Mouse (Mus musculus) cerebellum, adult 9-11 months (tissue): ENCODE data around the gene Vmac.

Source experiments
- DNase-seq: peaks from one replicate; pipeline ENCODE4 v3.0.0; 2022

Vmac gene

GRCm38 (mm10) chr17:56683546-56684140, 34.2 kb downstream of the Vmac start:
- peak; percentile 53 for DNase-seq

GRCm38 (mm10) chr17:56682880-56683279, 34.9 kb downstream of the Vmac start:
- DNase-seq, result peak; percentile 14

- DNase-seq, result peak; percentile 44
These were observed 36.0 kb downstream of the Vmac start for GRCm38 (mm10) chr17:56681791-56682190.

DNA sequence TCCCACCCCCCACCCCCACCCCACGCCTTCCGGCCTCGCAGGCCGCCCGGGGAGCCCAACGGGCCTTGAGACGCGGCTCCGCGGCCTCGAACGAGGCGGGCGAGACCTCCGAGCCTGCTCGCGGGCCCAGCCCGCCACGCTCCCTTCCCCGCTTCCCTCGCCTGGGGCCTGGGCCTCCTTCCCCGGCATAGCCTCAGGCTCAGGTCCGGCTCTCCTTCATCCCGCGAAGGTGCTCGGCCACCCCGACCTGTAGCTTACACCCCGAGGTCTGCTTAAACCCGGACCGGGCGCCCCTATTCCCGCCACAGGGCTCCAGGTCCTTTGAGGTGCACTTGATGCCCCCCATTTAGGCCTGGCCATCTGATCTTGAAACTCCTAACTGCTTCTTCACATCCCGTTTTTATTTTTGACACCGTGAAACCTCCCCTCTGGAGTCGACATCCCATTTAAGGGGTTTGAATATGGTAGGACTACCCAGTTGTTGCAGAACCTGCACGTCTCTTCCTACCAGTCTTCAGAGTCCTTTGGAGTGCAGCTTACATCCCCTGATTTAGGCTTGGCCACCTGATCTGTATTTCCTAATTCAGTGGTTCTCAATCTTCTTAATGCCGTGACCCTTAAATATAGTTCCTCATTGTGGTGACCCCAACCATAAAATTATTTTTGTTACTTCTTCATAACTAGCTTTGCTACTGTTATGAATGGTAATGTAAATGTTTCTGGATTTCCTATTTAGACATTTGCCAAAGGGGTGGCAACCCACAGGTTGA, 44.0 kb downstream of the Vmac start:
- DNase-seq, result peak; percentile 66

DNA sequence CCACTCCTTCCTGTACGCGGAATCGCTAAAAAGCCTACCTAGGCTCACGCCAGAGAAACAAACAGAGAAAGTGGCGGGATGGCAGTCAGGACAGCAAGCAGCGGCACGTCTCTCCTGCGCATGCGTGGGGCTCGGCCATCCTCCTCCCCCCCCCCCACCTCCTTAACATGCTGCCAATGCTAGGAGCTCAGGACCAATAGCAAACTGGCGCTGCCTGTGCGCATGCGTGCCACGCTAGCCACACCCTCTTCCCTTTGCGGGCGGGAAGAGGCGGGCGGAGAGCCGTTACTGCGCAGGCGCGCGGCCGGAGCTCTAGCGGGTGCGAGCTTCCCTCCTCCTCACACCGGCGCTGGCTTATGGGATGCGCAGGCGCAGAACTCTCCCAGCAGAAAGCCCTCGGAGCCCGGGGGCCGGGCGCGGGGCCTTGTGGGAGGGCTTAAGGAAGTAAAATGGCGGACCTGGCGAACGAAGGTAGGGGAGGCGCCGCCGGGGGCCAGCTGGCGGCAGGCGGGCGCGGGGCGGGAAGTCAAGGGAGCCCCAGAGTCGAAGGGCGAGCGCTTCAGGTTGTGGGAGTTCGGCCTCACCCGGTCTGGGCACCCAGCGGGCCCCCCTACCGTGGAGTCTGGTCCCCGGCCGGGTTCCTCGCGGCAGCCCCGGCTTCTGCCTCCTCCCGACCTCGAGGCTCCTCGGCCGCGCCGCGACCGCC, 44.7 kb downstream of the Vmac start, which contains the start of gene Ranbp3:
Ranbp3 (plus strand) TSS at position 354 of the 706 bp plus-strand sequence.
- peak; percentile 100 for DNase-seq

DNA sequence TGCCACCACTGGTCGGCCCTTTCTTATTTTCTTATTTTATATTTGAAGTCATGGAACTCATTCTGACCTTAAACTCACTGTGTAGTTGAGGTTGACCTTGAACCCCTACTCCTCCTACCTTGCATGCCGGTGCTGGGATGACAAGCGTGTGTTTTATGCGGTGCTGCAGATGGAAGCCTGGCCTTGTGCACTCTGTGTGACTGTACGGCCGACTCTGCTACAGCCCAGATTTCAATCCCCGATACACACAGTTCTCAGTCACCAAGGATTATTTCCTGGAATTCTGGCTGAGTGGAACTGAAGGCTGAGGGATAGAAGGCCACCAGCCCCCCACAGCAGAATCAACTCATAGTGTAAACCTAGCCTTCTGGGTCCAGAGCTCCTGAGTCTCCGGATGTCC, 48.1 kb downstream of the Vmac start:
- peak; percentile 16 for DNase-seq

DNA sequence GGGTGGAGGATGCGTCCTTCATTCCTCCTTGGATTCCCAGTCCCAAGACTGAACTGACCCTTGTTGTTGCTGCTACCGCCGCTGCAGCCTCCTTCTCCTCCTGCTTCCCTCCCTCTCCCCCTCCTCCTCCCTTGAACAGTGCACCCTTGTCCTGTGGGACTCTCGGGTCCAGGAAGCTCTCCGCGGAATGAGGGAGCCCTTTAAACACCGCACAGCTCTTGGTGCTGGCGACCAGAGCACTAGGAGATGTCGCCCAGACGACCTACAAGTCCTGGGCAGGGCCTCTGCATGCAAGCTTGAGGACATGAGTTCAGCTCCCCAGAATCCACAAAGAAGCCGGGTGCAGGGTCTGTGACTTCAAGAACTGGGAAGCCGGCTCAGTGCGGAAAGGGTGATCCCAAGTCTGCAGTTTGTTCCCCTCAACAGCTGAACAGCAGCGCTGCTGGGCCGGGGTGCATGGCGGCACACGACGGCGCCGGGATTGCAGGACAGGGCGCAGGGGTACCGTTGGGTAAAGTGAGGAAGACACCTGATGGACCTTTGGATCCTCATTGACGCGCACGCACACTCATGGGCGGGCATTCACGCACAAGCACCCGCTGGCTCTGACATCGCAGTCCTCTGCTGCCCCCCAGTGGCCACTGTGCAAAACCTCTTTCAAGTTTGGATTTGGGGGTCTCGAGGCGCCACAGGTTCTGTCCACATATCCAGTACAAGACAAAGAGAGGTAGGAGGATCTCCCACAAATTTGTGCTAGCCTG, 49.3 kb downstream of the Vmac start:
- DNase-seq, result peak; percentile 83

- DNase-seq, result no peak
These were observed 50.2 kb downstream of the Vmac start for GRCm38 (mm10) chr17:56667591-56667990.

- no peak for DNase-seq
These were observed 51.4 kb downstream of the Vmac start for GRCm38 (mm10) chr17:56666384-56666783.

GRCm38 (mm10) chr17:56664333-56664732, 53.5 kb downstream of the Vmac start:
- DNase-seq, result no peak
